Mouse (Mus musculus) stomach, postnatal 0 days (tissue): ENCODE results near the gene Gm11492.

Experiments
- CTCF ChIP-seq: IDR thresholded peaks from 2 replicates; pipeline ENCODE4 v1.5.1; 2016; ENCODE audit warnings: antibody characterized with exemption, low read depth, mild to moderate bottlenecking, moderate library complexity
- EP300 ChIP-seq: optimal IDR thresholded peaks from 2 replicates; pipeline ENCODE3; 2016; ENCODE audit warnings: antibody characterized with exemption

DNA sequence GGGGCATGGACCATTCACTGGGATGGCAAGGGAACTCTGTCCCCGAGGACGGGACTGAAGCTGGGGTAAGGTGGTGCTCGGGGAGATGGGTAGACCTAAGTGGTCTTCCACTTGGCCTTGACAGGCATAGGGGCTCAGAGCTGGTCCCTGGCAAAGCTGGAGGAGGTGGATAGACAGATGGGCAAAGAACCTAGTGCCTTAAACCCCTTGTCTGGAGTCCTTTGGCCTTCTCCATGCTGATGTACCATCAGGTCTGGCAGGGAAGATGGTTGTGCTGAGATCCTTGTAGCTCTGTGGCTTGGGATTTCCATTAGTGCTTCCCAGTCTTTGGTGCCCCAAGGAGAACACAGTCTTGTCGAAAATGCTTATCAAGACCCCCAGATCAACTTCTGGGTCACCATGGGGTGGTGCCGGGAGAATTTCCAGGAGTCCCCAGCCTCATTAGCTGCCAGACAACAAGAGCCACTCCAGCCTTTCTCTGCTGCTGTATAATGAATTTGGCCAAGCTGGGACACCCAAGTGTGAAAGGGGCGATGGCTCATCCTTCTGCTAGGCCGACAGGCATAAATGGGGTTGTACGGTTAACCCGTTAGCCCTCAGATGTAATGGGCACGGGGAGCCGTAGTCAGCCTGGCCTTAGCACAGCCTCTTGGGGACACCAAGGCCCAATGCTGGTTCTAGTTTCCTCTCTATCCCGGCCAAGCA, 14.9 kb downstream of the Gm11492 start:
- TF ChIP-seq CTCF, result no peak
- TF ChIP-seq EP300, result no peak
